Mouse (Mus musculus) left cerebral cortex, postnatal 36 days (tissue): ENCODE data around the gene Dnah8. TPM values are rescaled to one million over a fixed set of nuclear protein-coding genes. Genes with fewer than 3 reads are reported as not detected.

Experiments used
- DNase-seq, 2 experiments: peaks; one replicate each; pipeline ENCODE4 v3.0.0; 2021 to 2022; ENCODE audit warnings: low spot score in 2 of 2, mixed read lengths in 1 of 2
- intact Hi-C: fragments of 180-260 bp; cut with DNase I; formaldehyde crosslinking; loops from one replicate; pipeline ENCODE4 v1.15.1; 2025
- total RNA-seq, 2 experiments: library from RNA; stranded (reverse); gene quantifications; 2 replicates each; pipeline ENCODE4 v1.2.3; 2021

The Dnah8 gene
- total RNA-seq, 2 experiments from 2014 or later: 1.3 TPM

GRCm38 (mm10) chr17:30904096-30904495, 279.9 kb downstream of the Dnah8 start:
- intact Hi-C loops: no loop called here
- no peak for DNase-seq

DNA sequence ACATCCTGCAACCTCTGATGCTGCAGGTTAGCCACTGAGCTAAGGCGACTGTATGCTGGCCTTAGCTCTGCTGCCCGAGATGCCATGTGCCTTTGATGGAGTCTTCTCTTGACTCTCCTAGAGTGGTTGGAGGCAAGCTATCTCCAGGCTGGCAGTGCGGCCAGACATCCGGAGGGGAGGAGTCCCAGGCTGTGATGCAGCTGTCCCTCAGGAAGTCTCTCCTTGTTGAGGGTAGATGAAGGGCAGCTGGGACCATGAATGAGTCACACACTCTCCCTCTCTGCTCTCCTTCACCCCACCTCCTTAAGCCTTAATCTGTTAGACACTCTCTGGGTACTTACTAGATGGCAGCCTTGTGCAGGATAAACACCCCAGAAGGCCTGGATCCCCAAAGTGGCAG, 283.4 kb downstream of the Dnah8 start:
- intact Hi-C loops: no loop called here
- no peak for DNase-seq

DNA sequence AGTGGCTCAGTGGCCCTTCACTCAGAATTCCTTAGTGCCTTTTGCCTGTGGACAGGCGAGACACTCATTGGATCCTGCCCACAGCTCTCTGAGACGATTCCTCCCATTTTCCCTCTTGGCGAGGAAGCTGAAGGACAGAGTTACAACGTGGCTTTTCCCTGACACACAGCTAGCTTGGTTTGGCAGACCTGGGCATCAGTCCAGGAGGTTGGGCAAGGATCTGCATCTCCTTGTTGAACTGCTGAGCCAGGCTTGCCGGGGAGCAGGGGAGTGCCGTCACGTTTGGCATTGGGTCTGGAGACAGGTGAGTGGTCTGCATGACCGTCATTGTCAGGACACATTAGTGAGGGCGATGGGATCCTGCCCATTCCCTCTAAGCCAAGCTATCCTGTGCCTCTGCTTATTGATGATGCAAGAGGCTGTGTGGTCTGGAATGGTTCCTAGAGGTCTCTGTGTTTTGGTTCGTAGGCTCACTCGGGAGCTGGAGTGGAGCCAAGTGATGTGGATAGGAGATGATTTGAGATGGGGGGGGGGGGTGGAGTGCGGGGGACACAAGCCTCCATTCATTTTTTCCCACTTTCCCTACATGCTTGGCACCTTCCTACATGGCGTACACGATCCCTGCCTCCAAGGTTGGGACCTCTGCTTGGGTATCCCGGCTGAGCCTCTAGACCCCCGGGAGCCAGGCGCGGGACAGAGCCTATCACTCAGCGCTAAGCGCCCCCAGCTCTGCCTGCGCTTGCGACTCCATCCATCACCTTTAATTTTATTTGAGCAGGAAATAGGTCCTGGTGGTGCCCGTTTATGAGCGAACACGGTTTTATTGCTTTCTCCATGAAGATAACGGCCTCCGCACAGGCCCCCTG, 286.9 kb downstream of the Dnah8 start:
- intact Hi-C loops: no loop called here
- no peak for DNase-seq

DNA sequence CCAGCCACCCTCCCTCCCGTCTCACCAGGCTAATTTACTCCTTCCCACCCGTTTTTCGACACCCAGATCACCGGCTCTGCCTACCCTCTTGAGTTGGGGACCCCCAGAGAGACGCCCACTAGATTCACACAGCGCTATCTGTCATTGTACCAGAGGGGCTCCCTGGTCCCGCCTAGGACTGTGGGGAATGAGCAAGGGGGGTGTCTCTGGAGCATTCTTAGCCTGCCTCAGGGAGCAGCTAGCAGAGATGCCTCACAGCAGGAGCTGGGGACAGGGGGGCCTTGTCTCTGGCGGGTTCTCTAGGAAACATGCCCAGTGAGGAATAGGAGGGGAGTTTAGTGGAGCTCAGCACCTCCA, 287.6 kb downstream of the Dnah8 start:
- DNase-seq: no peak
- intact Hi-C loops: no loop called here

- no peak for DNase-seq
- intact Hi-C loops: no loop called here
Observed at GRCm38 (mm10) chr17:30912536-30912935, 288.4 kb downstream of the Dnah8 start.

GRCm38 (mm10) chr17:30914264-30914663, 290.1 kb downstream of the Dnah8 start:
- intact Hi-C loops: no loop called here
- no peak for DNase-seq

DNA sequence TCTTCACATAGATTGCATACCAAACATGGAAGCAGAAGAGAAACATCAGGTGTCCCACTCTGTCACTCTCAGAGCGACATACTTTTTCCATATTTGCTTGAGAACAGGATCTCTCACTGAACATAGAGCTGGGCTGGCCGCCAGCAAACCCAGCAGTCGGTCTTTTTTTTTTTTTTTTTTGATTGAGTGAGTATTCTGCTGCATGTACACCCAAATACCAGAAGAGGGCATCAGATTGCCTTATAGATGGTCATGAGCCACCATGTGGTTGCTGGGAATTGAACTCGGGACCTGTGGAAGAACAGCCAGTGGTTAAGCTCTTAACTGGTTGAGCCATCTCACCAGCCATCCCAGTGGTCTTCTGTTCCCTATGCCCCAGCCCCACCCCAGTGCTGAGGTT, 299.4 kb downstream of the Dnah8 start:
- intact Hi-C loops: no loop called here
- DNase-seq: no peak

Other genes starting within 250 kb of the Dnah8 start
- gene Btbd9, start 47.9 kb upstream of the Dnah8 start, total RNA-seq: 100 to 1,000 TPM in 1 of 2 experiments, 10 to 100 TPM in 1; 80.5 to 105 TPM
- gene Glo1, start 2.5 kb downstream of the Dnah8 start, total RNA-seq: 100 to 1,000 TPM; 133 to 152 TPM